Mouse (Mus musculus): Measurements from ENCODE around the gene Hs6st3. TPM values are rescaled to one million over a fixed set of nuclear protein-coding genes. Genes with fewer than 3 reads are reported as not detected.

The Hs6st3 gene
- polyA plus RNA-seq, 1 experiment from 2014 or later, result 2.2 TPM

DNA sequence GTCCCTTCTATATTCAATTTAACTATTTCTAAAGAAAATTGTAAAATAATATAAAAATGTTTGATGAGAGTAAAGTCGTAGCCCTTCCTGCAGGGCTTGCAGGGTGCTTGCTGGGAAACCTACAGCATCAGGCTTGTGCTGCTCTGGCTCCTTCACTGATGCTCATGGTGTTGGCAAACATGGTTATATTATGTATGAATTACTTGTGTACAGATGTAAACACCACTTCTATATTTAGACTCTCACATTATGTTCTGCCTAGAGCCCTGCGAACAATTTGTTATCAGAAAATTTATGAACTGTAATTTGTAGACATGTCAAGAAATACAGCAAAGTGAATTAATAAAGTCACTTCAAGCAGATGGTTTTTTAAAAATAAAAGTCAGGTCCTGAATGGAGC is 474.7 kb downstream of the Hs6st3 start:
- Histone ChIP-seq H3K27me3 (replicated peaks) (no peaks in the 10 kb centered on the region), H3K9me3 (no peaks in the 10 kb centered on the region), H3K4me2 (no peak overlapping the region), H3K27ac (no peak overlapping the region), H3K4me3 (no peak overlapping the region), H3K4me1 (no peaks in the 10 kb centered on the region), H3K9ac (no peak overlapping the region), H3K36me3 (replicated peaks) (no peaks in the 10 kb centered on the region)
- ATAC-seq (replicated peaks), result no peak
- 86% methylated on average over 2 of the region's 2 CpGs for whole genome bisulfite sequencing

- Histone ChIP-seq H3K4me2 (no peak overlapping the region), H3K4me3 (no peak overlapping the region), H3K36me3 (replicated peaks) (no peaks in the 10 kb centered on the region), H3K27me3 (replicated peaks) (no peaks in the 10 kb centered on the region), H3K4me1 (no peaks in the 10 kb centered on the region), H3K9me3 (no peaks in the 10 kb centered on the region), H3K27ac (no peak overlapping the region), H3K9ac (no peak overlapping the region)
- WGBS, result 88% methylated on average over 1 of the region's 1 CpGs
- ATAC-seq (replicated peaks), result no peak
Observed at GRCm38 (mm10) chr14:119629127-119629526, 491.0 kb downstream of the Hs6st3 start.

- no peaks in the 10 kb centered on the region for H3K27me3 ChIP-seq (replicated peaks)
- WGBS, result 69% methylated on average over 3 of the region's 3 CpGs
- H3K27ac ChIP-seq, result no peak overlapping the region
- no peaks in the 10 kb centered on the region for H3K9me3 ChIP-seq
- H3K36me3 ChIP-seq (replicated peaks), result no peaks in the 10 kb centered on the region
- H3K4me3 ChIP-seq, result no peak overlapping the region
- H3K4me1 ChIP-seq, result no peaks in the 10 kb centered on the region
- H3K9ac ChIP-seq, result no peak overlapping the region
- H3K4me2 ChIP-seq, result no peak overlapping the region
- ATAC-seq (replicated peaks), result no peak
Observed at GRCm38 (mm10) chr14:119633090-119633489, 494.9 kb downstream of the Hs6st3 start.

- WGBS, result 83% methylated on average over 3 of the region's 3 CpGs
- H3K9me3 ChIP-seq, result no peaks in the 10 kb centered on the region
Observed at GRCm38 (mm10) chr14:119633626-119634025, 495.5 kb downstream of the Hs6st3 start.

DNA sequence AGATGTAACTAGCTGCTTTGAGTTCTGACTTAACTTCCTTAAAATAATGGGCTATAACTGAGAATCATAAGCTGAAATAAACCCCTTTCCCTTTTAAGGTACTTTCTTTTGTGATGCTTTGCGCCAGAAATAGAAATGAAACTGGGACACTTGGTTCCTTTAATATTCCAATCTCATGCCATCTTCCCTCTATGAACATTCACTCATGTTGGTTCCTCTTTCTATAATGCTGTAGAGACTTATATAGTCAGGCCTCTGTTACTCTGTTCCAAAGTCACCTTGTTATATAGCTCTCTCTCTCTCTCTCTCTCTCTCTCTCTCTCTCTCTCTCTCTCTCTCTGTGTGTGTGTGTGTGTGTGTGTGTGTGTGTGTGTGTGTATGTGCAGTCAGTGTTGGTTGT is 504.7 kb downstream of the Hs6st3 start:
- ATAC-seq (replicated peaks), result no peak
- H3K27ac ChIP-seq, result no peak overlapping the region
- H3K9me3 ChIP-seq, result no peaks in the 10 kb centered on the region
- H3K4me3 ChIP-seq, result no peak overlapping the region
- 100% methylated on average over 1 of the region's 1 CpGs for WGBS
- no peak overlapping the region for H3K9ac ChIP-seq
- H3K4me1 ChIP-seq, result no peaks in the 10 kb centered on the region
- H3K27me3 ChIP-seq (replicated peaks), result no peaks in the 10 kb centered on the region
- H3K36me3 ChIP-seq (replicated peaks), result no peaks in the 10 kb centered on the region
- no peak overlapping the region for H3K4me2 ChIP-seq

More at GRCm38 (mm10) chr14:119633626-119634025, 495.5 kb downstream of the Hs6st3 start:
- ATAC-seq (replicated peaks), result no peak
- Histone ChIP-seq H3K36me3 (replicated peaks) (no peaks in the 10 kb centered on the region), H3K4me2 (no peak overlapping the region), H3K27me3 (replicated peaks) (no peaks in the 10 kb centered on the region), H3K4me3 (no peak overlapping the region), H3K9ac (no peak overlapping the region), H3K27ac (no peak overlapping the region), H3K4me1 (no peaks in the 10 kb centered on the region)

GRCm38 (mm10) chr14:119643840-119644239 is 505.7 kb downstream of the Hs6st3 start:
- Histone ChIP-seq H3K36me3 (replicated peaks) (no peaks in the 10 kb centered on the region), H3K27ac (no peak overlapping the region), H3K27me3 (replicated peaks) (no peaks in the 10 kb centered on the region), H3K9me3 (no peaks in the 10 kb centered on the region), H3K9ac (no peak overlapping the region), H3K4me1 (no peaks in the 10 kb centered on the region), H3K4me2 (no peak overlapping the region), H3K4me3 (no peak overlapping the region)
- WGBS, result 96% methylated on average over 12 of the region's 12 CpGs
- ATAC-seq (replicated peaks), result no peak

DNA sequence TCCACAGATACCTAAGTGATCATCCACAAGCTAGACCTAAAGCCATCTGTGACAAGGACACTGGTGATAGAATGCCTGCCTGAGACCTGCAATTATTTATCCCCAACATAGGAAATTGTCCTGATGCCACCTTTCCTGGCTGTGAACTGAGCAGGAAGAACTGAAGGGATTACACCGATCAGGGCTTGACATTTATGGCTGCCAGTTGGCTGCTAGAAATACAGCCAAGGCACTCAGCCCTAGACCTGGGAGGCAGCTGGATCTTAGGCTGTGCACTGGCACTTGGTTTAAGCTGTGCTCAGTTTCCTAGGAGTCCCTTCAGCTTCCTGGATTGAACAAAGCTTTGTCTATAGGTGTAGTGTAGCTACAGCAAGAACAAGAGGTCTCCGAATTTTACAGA is 518.8 kb downstream of the Hs6st3 start:
- no peak for ATAC-seq (replicated peaks)
- 90% methylated on average over 2 of the region's 2 CpGs for WGBS

GRCm38 (mm10) chr14:119665741-119666141 is 527.6 kb downstream of the Hs6st3 start:
- WGBS, result 68% methylated on average over 5 of the region's 5 CpGs

More for the DNA sequence above, 518.8 kb downstream of the Hs6st3 start:
- no peak overlapping the region for H3K27ac ChIP-seq
- no peaks in the 10 kb centered on the region for H3K4me1 ChIP-seq
- H3K4me3 ChIP-seq, result no peak overlapping the region
- H3K9me3 ChIP-seq, result no peaks in the 10 kb centered on the region
- no peak overlapping the region for H3K9ac ChIP-seq
- no peaks in the 10 kb centered on the region for H3K27me3 ChIP-seq (replicated peaks)
- no peak overlapping the region for H3K4me2 ChIP-seq
- H3K36me3 ChIP-seq (replicated peaks), result no peaks in the 10 kb centered on the region

DNA sequence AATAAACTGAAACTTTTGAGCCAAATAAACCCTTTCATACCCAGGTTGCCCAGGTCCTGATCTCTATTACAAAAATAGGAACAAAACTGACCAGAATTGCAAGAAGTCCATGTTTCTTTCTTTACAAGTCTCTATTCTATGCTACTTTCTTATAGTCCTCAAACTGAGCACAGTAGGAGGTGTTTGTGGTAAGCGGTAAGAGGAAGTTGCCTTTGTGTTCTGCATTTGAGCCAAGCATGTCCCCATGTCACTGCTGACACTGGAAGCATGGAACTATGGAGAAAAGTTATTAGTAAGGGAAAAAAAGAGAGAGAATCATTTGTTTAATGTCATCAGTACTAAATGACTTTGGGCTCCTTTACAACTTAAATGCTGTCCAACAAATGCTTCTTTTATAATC is 529.3 kb downstream of the Hs6st3 start:
- no peak for ATAC-seq (replicated peaks)
- no peaks in the 10 kb centered on the region for H3K9me3 ChIP-seq
- H3K4me3 ChIP-seq, result no peak overlapping the region
- H3K36me3 ChIP-seq (replicated peaks), result no peaks in the 10 kb centered on the region
- no peak overlapping the region for H3K4me2 ChIP-seq
- H3K27me3 ChIP-seq (replicated peaks), result no peaks in the 10 kb centered on the region
- no peak overlapping the region for H3K27ac ChIP-seq
- WGBS, result 81% methylated on average over 1 of the region's 1 CpGs
- H3K4me1 ChIP-seq, result no peaks in the 10 kb centered on the region
- H3K9ac ChIP-seq, result no peak overlapping the region

More at GRCm38 (mm10) chr14:119665741-119666141, 527.6 kb downstream of the Hs6st3 start:
- Histone ChIP-seq H3K27me3 (replicated peaks) (no peaks in the 10 kb centered on the region), H3K27ac (no peak overlapping the region), H3K9me3 (no peaks in the 10 kb centered on the region), H3K9ac (no peak overlapping the region), H3K4me2 (no peak overlapping the region), H3K36me3 (replicated peaks) (no peaks in the 10 kb centered on the region), H3K4me1 (no peaks in the 10 kb centered on the region), H3K4me3 (no peak overlapping the region)
- peak; percentile 63 for ATAC-seq (replicated peaks)

DNA sequence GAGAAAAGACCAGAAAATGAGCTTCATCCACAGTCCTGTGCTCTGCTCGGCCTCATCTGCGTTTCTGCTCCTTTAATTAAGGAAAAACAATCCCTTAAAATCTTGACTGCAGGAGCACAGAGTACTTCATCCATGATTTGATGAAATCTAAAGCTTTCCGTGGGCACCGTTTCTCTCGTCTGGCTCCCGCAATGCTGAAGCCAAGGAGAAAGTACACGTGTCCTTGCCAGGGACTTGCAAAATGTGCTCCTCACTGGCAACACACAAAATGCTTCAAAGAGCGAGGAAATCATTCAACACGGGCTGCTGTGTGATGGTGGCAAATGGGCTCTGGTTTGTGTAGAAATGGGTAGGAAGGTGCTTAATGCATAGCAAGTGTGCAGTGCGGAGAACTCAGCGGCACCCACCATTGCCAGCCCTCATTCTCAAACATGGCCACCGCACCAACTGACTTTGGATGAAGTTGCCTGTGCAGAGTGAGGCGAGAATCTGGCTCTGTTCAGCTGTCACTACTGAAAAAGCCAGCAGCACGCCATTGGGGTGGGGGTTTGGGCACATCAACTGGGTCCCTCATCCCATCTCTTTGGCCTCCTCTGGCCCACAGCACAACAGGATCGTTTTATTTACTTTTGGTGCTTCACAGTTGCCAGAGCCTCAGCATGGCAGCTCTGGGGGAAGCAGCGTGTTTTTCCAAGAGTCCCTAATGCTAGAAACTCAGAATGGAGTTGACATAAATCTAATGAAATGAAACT is 532.9 kb downstream of the Hs6st3 start:
- no peak for ATAC-seq (replicated peaks)

GRCm38 (mm10) chr14:119678574-119678973 is 540.4 kb downstream of the Hs6st3 start:
- no peaks in the 10 kb centered on the region for H3K36me3 ChIP-seq (replicated peaks)
- no peaks in the 10 kb centered on the region for H3K9me3 ChIP-seq
- no peak overlapping the region for H3K9ac ChIP-seq
- no peak overlapping the region for H3K4me2 ChIP-seq
- 94% methylated on average over 11 of the region's 11 CpGs for WGBS
- H3K4me3 ChIP-seq, result no peak overlapping the region
- no peaks in the 10 kb centered on the region for H3K27me3 ChIP-seq (replicated peaks)
- ATAC-seq (replicated peaks), result no peak
- H3K27ac ChIP-seq, result no peak overlapping the region
- no peaks in the 10 kb centered on the region for H3K4me1 ChIP-seq

More for the DNA sequence above, 532.9 kb downstream of the Hs6st3 start:
- Histone ChIP-seq H3K4me3 (no peak overlapping the region), H3K27me3 (replicated peaks) (no peaks in the 10 kb centered on the region), H3K36me3 (replicated peaks) (no peaks in the 10 kb centered on the region), H3K9me3 (no peaks in the 10 kb centered on the region), H3K4me1 (no peaks in the 10 kb centered on the region), H3K4me2 (no peak overlapping the region), H3K27ac (no peak overlapping the region), H3K9ac (no peak overlapping the region)
- WGBS, result 89% methylated on average over 16 of the region's 16 CpGs

DNA sequence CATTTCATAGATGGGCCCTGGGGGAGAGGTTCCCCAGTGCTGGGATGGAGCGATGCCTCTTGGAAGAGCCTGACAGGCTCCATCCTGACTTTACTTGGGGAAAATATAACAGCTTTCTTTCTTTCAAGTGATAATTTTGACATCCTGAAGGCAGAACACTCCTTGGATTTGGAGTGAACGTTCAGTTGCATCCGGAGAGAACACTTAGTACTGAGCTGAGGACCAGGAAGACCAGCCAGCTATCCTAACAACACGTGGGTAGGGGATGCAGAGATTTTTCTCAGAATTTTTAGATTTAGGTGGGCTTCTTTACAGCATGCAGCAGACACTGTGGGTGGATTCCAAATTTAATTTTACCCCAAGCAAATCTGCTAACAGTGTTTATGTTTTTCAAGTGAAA is 541.9 kb downstream of the Hs6st3 start:
- Histone ChIP-seq H3K4me3 (no peak overlapping the region), H3K4me2 (no peak overlapping the region), H3K9ac (no peak overlapping the region), H3K36me3 (replicated peaks) (no peaks in the 10 kb centered on the region), H3K27ac (no peak overlapping the region), H3K4me1 (no peaks in the 10 kb centered on the region), H3K27me3 (replicated peaks) (no peaks in the 10 kb centered on the region), H3K9me3 (no peaks in the 10 kb centered on the region)
- 79% methylated on average over 4 of the region's 4 CpGs for WGBS
- ATAC-seq (replicated peaks), result no peak

- 96% methylated on average over 2 of the region's 2 CpGs for WGBS
- ATAC-seq (replicated peaks), result no peak
Observed at GRCm38 (mm10) chr14:119687885-119688284, 549.7 kb downstream of the Hs6st3 start.

More at GRCm38 (mm10) chr14:119687885-119688284, 549.7 kb downstream of the Hs6st3 start:
- Histone ChIP-seq H3K27me3 (replicated peaks) (no peaks in the 10 kb centered on the region), H3K9ac (no peak overlapping the region), H3K36me3 (replicated peaks) (no peaks in the 10 kb centered on the region), H3K27ac (no peak overlapping the region), H3K4me1 (no peaks in the 10 kb centered on the region), H3K9me3 (no peaks in the 10 kb centered on the region), H3K4me3 (no peak overlapping the region), H3K4me2 (no peak overlapping the region)

Data from midbrain, embryonic 15.5 days (tissue).